Mouse (Mus musculus): Measurements from ENCODE around the gene Rchy1.
"Not testable (repeated sequence)": the region's sequence is repeated elsewhere in the genome, so short reads cannot be mapped to it uniquely, and the experiment has no call there.

Rchy1 gene

GRCm38 (mm10) chr5:91959096-91959495, 3.8 kb downstream of the Rchy1 start:
- DNase-seq = no peak

- no peak for DNase-seq
Measured at GRCm38 (mm10) chr5:91956991-91957760, 5.7 kb downstream of the Rchy1 start.

DNA sequence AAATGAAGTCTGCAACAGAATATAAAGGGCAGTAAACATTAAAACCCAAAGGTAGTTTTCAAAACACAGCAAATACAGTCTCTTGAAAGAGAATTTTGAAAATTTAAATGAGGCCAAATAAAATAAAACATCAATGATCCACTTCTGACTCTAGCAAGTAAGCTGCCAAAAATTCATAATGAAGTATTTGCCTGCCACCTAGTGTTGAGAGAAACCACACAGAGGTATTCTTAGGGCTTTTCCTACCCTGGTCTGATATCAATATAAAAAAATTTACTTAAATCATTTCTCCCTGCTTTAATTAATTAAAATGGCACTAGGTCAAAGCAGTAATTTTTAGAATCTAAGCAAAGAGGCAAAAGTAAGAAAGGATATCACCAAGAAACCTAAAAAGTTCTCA, 11.5 kb downstream of the Rchy1 start:
- no peak for DNase-seq

GRCm38 (mm10) chr5:91949441-91949840, 13.4 kb downstream of the Rchy1 start:
- DNase-seq = no peak

GRCm38 (mm10) chr5:91947008-91947407, 15.9 kb downstream of the Rchy1 start:
- no peak for DNase-seq

DNA sequence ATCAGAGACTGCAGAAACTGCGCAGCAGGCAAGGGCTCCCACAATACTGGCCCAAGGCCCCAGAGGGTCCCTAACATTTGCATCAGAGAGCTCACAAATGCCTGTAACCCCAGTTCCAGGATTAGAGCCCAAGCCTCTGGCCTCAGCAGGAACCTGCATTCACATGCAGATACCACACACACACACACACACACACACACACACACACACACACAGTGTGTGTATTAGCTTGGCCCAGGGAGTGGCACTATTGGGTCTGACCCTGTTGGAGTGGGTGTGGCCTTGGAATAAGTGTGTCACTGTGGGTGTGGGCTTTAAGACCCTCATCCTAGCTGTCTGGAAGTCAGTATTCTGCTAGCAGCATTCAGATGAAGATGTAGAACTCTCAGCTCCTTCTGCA, 17.3 kb downstream of the Rchy1 start:
- DNase-seq = not testable (repeated sequence)

DNA sequence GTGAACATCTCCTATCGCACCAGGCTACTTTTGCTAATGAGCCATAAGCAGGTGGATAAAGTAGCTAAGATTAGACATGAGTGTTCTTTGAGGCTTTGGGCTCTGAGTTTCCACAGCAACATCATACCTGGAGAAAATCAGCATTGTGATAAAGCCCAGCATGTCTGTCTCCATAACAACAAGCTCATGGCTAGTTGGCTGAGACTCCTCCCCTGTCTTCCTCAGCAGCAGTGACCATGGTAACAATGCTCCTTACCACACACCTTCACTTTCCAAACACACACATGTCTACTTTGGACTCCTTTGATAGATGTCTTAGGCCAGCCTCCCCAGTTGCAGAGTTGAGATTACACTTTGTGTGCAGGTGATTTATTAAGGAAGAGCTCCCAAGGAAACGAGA, 49.6 kb downstream of the Rchy1 start:
- DNase-seq = no peak

- DNase-seq = no peak
Measured at GRCm38 (mm10) chr5:91911384-91912106, 51.3 kb downstream of the Rchy1 start.

GRCm38 (mm10) chr5:91910616-91911015, 52.3 kb downstream of the Rchy1 start:
- no peak for DNase-seq

DNA sequence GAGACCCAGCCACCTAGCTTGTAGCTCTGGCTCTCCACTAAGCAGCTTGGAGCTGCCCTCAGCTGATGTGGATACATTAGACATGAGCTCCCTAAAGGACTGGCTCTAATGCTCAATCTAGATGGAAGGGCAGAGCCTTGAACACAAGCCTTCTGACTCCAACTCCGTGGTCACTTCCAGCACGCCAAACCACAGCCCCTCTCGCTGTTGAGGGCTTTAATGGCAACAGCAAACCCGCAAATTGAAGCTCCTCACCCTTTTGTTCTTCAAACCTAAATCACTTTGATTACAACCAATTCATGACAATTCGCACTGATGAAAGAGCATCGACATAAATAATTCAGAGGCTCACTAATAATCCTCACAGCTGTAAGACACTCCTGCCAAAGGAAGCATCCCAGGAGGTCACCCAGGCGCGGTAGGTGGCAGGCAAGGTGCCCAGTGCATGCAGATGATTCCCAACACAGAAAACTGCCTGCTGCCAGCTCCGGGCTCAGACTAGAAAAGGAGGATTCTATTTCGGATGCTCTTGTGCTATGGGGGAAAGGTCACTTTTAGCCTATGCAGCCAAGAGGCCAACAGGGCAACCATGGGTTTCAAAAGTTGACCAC, 53.8 kb downstream of the Rchy1 start:
- no peak for DNase-seq

All from right cerebral cortex, postnatal 25 days (tissue).